Mouse (Mus musculus): ENCODE measurements around the gene Cops8. TPM values are rescaled to one million over a fixed set of nuclear protein-coding genes. Genes with fewer than 3 reads are reported as not detected.

Cops8 gene
- total RNA-seq, 2 experiments from 2014 or later = 38.8 to 61.2 TPM

DNA sequence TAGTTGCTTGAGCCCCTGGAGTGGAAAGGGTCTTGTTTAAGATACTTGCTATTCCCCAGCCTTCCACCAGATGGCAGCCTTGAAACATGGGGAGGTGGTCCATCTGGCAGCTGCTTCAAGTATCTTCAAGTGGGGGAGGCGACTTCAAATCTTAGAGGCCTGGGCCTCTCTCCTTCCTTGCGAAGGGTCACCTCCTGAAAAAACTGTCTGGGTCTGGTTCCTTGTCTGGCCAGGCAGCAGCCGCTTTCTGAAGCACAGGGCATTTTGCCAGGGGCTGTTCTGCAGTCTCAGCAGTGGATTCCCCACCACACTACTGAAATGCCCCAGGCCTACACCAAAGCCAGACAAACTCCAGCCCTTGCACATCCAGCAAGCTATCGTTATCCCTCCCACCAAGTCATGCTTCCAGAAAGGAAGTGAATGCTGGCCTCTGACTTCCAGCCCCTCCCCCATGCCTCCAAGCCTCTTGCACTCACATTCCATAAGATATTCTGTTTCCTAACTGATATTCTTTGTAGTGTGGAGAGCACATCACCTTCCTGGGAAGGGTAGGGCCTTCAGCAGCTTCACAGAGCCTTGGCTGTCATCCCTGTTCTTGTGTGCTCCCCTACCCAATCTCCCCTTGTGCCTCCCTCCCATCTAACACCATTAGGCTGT, 48.1 kb downstream of the Cops8 start:
- ATAC-seq (ENCODE audit: poor library complexity, severe bottlenecking) = peak; percentile 38; the same call in 1 of the 2 replicates

DNA sequence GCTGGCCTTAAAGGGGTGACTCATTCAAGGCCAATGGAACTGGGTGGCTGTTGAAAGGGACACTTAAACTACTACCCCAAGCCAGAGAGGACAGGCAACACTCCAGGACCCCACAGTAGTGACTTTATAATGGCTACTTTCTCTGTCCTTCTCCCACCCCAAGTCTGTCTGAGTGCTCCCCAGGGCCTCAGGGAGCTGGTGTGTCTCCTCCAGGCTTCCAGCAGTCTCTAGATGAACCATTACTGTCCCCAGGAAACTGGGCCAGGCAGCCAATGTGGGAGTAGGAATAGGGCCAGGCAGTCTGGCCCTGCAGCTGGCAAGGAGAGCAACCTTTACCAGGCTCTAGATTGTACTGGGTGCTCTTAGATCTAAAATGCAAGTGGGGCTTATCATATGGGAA, 49.0 kb downstream of the Cops8 start:
- ATAC-seq (ENCODE audit: poor library complexity, severe bottlenecking) = no peak

DNA sequence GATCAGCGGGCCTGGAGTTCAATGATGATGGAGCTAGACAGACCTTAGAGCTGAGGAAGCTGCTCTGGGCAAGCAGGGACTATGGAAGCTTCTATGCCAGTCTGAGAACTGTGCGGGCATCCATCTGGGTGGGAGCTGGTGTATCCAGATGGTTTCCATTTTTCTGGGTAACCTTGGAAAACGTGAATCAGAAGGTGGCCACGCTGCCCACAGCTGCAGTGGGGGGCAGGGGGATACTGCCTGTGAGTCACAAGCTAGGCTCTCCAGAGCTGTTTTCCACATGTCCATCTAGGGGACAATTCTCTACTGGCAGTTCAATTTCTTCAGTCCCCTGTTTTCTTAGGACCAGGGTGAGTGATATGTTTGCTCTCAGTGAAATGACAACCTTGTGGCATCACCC, 49.8 kb downstream of the Cops8 start:
- ATAC-seq (ENCODE audit: poor library complexity, severe bottlenecking) = no peak

DNA sequence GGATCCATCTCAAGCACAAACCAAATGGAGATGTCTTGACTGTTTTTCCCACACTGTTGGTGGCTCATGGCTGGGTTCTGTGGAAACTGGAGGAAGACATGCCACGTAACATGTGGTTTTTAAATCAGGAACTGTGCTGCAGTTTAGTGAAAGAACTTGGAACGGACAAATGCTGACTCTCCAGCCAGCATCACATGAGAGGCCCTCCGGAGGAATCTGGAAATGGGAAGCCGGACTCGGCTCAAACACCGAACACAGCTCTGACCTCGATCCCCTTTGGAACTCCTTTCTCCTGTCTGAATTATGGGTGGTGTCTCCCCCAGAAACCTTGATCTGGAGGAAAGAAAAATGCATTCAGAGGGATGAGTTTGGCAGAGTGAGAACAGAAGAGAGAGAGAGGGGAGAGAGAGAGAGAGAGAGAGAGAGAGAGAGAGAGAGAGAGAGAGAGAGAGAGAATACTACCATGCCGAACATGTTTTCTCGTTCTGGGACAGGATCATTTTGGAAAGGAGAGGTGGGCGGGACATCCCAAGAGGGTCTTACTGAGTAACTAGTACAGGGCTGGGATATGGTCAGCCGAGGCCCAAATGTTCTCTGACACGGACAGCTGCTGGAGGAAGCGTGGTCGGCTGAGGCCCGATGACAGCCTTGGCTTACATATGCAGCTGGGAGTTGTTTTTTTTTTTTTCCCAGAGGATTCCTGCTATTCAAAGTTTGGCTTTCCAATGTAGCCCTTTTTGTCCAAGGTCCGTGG, 53.9 kb downstream of the Cops8 start:
- no peak for ATAC-seq (ENCODE audit: poor library complexity, severe bottlenecking)

DNA sequence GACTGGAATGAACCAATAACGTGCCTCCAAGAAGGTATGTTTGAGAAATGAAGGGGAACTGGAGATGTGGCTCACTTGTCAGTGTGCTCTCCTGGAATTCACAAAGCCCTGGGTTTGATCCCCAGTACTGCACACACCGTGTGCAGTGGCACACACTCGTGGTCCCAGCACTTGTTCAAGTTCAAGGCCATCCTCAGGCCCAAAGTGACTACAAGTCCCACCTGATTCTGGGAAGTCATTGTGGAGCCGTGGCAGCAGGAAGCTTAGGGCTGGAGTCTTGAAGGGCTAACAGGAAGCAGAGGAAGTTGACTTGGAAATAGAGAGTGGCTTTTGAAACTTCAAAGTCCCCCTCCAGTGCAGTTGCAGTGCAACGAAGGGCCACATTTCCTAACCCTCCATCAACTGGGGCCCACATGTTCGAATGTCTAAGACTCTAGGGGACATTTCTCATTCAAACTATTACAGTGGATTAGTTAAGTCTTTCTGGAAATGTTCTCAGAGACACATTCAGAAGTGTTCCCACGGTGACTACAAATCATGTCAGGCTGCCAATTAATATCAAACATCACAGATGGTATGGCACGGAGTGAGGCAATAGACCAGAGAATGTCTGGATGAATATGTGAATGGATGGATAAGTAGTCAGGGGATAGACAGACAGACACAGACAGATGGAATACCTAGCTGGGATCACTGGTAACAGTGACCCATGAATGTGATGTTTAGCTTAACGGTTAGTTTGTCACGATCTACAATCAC, 54.7 kb downstream of the Cops8 start:
- ATAC-seq (ENCODE audit: poor library complexity, severe bottlenecking) = no peak

DNA sequence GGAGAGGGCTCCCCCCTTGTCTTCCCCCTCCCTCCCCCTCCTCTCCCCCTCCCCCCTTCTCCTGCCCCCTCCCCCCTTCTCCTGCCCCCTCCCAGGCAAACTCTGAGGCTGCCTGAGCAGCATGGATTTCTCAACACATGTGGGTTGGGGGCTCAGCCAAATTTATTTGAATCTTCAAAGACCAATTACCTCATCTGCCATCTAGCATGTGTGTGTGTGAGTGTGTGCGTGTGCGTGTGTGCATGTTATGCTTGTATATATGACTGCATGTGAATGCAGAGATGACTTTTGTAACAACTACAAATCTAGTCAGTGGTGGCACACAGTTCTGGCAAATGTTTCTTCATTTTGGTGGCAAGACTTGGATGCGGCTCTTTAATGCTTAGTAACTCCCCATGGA, 55.8 kb downstream of the Cops8 start:
- ATAC-seq (ENCODE audit: poor library complexity, severe bottlenecking) = no peak

DNA sequence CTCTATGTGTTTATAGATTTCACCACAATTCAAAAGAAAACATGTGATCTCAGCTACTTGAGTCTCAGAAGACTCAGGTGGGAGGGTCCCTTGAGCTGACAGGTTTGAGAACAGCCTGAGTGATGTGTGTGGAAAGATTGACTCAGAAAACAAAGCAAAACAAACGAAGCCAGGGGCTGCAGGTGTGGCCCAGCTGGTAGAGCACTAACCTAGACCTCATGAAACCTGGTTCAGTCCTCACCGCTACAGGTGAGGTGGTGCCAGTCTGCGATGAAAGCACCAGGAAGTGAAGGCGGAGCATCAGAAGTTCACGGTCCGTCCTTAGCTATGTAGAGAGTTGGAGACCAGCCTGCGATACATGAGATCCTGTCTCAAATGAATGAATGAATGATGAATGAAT, 57.4 kb downstream of the Cops8 start:
- ATAC-seq (ENCODE audit: poor library complexity, severe bottlenecking) = no peak

DNA sequence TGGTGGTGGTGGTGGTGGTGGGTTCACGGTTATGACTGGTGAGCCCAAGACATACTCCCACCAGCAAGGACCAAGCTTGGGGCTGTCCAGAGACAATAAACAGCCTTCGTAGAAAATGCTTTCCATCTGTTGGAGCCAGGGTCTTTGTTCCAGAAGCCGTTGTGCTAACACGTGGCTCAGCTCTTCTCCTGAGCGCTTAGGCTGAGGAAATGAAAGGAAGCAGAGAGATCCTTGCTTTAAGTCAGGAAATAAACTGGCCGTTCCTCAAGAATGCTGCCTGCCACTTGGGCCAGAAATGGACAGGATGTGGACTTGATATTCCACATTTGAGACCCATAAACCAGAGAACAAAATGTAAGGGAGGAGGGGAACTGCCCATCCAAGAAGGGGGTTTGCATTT, 59.7 kb downstream of the Cops8 start:
- ATAC-seq (ENCODE audit: poor library complexity, severe bottlenecking) = no peak

Other genes with a start within 250 kb of the Cops8 start
- 0.02 TPM in 1 of 2 replicates, not detected in the other for gene Col6a3, start 241.0 kb downstream of the Cops8 start, total RNA-seq (2015)
- not detected in 2 replicates for gene Col6a3, start 241.0 kb downstream of the Cops8 start, total RNA-seq (2017)

Measured in megakaryocyte, adult 5-6 weeks (primary cell).